Mouse (Mus musculus) kidney, adult 11 months (tissue): ENCODE measurements at regions not wholly inside any gene's neighbourhood (a gene's known extent, or its start where the extent isn't known, plus 50 kb on each side); places are given as distances from the start of the nearest gene placed in this dataset.
"Not testable (repeated sequence)": the region's sequence is repeated elsewhere in the genome, so short reads cannot be mapped to it uniquely, and the experiment has no call there.

Experiments
- DNase-seq: peaks from one replicate; pipeline ENCODE4 v3.0.0; 2022

DNA sequence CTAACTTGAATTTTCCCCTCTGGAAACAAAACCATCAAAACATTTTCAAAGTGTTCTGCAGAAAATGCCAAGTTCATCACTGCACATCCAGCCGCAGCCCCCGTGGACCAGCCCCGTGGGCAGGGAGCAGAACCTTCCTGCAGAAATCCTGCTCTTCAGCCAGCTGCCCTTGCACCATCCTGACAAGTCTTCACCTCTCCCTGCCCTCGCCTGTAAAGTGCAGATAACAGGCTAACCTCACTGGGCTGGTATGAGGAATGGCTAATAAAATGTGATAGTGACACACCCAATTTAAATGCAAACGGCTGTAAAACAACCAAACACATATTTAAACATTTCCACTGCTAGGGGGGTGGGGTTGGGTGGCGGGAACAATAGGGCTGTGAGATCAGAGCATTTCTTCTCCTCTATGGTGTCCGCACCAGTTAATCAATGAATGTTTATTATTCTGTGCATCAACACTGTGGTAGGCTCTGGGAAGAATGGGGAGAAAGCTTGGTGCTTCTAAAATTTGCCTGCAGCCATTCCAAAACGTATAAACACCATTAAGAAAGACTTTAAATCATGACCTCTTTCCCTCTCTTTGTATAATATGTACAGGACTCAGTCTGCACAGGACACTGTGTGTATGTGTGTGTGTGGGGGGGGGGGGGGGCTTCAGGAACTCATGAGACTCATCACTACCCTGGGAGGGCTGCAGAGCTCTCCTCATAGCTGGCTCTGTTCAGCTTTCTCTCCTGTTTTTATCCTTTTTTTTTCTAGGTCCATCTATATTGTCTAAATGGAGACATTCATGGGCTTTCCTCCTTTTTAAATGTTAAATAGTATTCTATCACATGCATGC, 215.1 kb upstream of the Klf3 start:
- no peak for DNase-seq

DNA sequence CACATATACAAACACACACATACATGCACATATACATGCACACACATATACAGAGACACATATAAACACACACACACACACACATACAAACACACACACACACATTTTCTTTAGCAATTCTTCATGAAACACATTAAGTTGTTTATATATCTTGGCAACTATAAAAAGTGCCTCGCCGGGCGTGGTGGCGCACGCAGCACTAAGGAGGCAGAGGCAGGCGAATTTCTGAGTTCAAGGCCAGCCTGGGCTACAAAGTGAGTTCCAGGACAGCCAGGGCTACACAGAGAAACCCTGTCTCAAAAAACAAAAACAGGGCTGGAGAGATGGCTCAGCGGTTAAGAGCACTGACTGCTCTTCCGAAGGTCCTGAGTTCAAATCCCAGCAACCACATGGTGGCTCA, 214.4 kb upstream of the Klf3 start:
- not testable (repeated sequence) for DNase-seq

DNA sequence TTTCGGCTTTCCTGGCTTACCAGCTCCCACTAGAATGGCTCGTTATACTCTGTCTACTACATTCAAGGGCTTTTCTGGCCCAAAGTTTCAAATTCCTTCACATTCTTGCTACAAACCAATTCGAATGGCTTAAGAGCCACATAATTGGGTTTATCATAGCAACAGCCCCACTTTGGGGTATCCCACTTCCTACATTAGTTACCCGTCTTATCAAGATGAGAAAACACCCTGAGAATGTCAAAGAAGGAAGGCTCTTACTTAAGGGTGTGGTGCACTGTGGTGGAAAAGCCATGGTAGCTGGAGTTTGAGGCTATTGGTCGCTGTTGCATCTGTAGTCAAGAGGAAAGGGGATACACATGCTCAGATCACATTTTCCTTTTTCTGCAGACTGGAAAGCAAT, 213.2 kb upstream of the Klf3 start:
- no peak for DNase-seq

DNA sequence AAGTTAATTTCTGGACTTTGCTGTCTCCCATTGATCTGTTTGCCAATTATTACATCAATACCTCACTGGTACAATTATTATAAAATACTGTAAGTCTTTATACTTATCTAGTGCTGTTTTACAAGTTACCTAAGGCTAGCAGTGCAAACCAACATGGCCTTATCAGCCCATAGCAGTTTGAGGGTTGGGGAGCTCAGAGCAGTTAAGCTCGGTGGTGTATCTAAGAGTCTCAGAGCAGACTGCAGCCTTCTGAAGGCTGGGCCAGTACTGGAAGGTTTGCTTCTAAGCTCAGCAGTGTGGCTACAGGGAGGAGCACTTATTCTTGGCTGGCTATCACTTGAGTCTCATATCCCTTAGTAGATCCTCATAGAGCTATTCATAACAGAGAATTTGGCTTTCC, 212.4 kb upstream of the Klf3 start:
- no peak for DNase-seq

DNA sequence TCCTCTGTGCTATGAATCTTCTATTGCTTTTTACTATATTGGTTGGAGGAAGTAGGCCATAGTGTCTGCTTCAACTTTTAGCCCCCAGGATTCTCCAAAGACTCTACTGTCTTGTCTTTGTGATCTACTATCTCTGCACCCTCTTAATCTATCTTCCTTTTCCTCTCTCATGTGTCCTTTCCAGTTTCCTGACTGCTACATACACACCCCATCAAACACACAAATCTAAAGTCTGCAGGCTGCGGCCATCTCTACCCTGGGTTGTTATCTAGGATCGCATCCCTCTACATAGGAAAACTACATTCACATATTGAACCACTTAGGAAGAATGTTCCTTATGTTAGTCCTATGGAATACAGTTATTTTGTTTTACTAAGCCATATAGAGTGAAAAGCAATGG, 211.4 kb upstream of the Klf3 start:
- no peak for DNase-seq

DNA sequence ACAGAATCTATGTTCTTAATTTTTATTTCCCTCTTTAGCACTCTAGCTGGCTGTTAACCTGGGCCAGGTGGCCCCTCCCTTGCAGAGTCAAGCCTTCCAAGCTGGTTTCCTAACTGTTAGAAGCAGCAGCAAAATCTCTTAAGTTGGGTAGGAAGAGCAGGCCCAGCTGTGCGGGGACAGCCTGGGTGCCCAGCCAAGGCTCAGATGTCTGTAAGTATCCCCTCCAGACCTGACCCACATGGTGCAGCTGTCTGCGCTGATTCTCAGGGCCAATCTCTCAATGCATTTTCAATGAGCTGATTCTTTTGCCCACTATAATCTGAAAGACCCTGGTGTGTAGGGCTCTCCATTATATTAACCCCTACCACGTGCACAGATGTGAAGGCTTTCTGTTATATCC, 208.0 kb upstream of the Klf3 start:
- no peak for DNase-seq

DNA sequence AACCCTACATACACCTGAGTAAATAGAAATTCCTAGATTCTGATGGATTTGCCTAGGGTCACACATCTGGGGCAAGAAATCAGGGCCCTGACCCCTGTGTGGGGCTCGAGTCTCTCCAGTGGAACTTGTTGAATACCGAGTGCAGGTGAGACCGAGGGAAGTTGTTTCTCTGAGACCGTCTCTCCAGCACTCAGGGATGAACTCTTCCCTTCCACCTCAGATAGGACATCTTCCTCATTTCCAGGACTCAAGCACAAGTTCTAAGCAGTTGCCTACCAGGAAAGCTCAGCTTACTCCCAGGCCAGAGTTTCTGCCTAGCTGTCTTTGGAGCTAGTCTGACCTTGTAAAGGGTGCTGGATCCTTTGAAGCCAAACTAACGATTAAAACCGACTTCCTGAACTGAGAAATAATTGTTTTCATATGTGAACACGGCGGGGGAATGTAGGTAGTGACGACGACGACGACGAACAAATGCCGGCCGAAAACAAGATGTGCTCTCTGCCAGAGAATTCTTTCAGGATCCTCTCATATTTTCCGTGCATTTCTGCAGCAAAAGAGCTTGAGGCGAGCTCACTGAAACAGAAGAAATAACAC, 207.3 kb upstream of the Klf3 start:
- no peak for DNase-seq

DNA sequence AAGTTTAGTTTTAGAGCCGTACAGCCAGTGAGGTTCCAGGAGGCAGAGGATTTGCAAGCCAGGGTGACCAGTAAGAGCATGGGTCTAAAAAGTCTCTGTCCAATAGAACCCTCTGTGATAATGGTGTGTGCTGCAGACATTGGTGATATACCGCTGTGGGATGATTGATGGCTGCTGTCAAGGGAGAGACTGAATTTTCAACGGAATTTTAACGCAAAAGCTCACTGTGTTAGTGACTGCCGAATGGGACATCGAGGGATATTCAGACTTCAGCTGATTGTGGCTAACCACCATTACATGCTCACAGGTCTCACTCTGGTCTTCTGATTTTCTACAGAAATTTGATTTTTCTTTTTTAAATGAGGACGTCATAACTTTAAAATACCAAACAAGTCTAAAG, 206.2 kb upstream of the Klf3 start:
- no peak for DNase-seq

DNA sequence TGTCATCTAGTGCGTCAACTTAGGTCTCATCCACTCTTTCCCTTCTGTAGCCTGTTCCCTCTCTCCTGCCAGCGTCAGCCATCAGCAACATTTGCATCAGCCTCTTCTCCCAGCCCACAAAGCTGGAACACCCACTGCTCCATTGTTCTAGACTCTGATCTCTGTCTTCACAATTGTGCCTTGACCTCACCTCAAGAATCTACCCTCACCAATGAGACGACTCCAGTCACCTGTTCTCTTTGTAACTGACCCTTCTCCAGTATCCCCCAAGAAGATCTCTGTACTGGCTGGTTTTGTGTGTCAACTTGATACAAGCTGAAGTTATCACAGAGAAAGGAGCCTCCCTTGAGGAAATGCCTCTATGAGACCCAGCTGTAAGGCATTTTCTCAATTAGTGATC, 205.7 kb upstream of the Klf3 start:
- no peak for DNase-seq

DNA sequence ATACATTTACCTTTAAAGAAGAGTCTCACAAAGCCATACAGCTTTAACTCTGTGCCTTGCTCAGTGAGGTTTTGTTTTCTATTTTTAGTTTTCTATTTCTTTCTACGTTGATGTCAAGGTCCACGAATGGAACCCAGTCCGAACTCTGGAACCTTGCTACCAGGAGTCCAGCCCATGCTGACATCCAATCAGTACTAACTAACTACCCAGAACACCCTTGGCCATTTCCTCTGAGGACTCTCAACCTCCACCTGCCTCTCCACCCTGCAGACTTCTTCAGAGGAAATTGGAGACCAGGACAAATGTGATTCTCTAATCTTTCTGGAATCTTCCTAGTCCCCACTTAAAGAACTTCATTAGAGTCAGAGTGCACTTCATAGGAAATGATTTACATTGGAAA, 204.6 kb upstream of the Klf3 start:
- peak; percentile 78 for DNase-seq

DNA sequence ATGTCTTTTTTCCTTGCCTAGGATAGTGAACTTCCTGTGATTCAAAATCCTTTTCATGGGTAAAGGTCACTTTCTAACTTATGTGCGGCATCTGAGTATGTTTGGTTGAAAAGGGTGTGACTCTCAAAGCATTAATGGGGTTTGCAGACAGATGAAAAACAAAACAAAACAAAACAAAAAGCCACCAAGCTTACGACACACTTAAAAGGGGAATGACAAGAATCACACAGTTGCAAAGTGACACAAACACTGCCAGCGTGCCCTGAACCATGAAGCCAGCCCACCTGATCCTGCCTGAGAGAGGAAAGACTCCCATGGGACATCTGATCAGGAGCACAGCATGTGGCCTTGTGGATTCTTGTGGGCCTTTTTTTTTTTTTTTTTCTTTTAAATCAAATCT, 204.2 kb upstream of the Klf3 start:
- DNase-seq = peak; percentile 21

DNA sequence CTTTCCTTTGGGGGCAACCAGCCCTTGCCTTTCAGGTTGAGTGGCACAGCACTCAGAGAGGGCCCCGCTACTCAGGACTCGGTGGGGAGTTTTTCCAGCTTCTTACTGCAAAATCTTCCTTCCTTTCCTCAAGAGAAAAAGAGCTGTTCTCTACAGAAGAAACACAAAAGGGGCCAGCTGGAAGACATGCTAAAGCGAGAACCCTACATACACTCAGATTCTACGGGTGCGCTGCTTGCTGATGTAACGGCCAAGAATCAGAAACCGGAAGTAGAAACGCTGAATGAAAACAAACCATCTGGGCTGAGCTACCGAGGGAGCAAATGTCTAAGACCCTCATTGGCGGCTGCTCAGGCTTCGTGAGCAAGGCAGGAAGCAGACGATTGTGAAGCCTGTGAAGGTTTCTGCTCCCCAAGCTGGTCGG, 203.3 kb upstream of the Klf3 start:
- DNase-seq = peak; percentile 24

DNA sequence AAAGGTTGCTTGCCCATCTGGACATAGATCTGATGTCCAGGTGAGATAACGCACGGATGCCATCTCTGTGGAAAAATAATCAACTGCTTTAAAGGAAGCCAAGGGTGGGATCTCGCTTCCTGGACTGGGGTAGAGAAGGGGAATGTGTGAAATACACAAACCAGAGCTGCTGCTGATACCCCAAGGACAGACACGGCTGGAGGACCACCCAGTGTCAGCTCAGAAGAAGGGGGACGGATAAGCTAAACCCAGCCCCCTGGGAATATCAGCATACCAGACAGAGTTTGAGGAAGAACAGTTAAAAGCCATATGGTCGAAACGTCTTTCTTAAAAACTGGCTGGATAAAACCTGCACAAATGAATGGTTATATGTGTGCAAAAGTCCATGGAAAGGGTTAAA, 202.8 kb upstream of the Klf3 start:
- DNase-seq = no peak

DNA sequence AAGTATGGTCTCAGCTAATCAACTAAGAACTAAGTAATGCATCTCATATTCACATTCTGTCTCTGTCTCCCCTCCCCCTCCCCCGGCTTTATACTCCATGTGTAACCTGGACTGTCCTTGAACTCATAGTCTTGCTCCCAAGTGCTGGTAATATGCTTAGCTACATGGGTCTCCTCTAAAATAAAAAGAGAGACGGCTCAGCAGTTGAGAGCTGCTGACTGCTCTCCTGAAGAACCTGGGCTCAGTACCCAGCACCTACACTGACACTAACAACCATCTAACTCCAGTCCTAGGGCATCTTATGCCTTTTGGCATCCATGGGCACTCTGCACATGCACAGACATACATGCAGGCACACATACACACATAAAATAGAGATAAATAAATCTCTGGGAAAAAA, 202.4 kb upstream of the Klf3 start:
- DNase-seq = no peak

DNA sequence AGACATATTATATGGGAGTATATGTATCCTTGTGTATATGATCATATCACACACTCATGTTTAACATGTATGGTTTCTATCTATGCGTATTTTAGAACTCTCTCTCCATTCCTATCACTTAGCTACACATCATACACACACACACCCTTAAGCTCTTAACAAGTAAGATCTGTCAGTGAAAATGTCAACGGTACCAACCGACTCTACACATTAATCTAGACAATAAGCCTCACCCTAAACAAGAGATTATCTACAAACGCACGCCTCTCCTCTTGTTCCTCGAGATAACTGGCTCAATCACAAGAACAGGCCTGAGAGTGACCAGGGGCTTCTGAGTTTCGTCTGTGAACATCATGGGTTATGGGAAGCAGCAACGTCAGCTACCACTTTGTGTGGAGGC, 201.9 kb upstream of the Klf3 start:
- no peak for DNase-seq

DNA sequence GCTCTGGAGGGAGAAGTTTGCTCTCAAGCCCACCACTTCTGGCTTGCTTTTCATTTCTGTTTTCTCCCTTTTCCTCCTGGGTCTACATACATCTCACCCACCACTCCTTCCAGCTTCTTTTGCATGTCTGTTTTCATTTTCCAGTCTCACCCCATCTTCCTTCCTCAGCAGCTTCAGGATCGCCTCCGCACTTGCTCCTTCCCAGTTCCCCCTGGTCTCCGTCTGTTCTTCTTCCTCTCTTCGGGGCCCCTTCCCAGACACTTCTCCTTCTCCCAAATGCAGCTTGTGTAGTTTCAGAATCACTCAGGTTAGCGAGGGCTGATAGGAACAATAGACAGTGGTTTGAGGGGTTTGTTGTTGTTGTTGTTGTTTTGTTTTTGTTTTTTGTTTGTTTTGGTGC, 201.4 kb upstream of the Klf3 start:
- no peak for DNase-seq

DNA sequence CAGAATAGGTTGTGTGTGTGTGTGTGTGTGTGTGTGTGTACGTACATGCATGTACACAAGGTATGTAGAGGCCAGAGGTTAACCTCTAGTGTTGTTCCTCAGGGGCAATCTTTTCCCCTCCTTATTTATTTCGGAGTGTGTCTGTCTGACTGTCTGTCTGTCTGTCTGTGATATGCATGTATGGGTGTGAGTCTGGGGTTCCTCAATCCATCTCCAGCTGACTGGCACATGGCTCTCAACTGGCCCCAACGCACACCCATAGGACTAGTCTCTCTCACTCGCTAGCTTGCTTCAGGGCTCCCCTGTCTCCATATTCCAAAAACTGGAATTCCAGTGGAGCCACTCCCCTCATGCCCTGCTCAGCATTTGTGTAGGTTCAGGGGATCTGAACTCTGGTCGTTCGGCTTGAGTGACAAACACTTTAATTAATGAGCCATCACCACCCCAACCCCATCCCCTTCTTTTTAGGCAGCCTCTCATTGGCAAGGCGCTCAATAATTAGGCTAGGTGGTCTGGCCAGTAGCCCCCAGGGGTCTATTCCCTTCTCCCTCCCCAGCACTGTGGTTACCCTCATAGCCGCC, 200.7 kb upstream of the Klf3 start:
- peak; percentile 64 for DNase-seq

DNA sequence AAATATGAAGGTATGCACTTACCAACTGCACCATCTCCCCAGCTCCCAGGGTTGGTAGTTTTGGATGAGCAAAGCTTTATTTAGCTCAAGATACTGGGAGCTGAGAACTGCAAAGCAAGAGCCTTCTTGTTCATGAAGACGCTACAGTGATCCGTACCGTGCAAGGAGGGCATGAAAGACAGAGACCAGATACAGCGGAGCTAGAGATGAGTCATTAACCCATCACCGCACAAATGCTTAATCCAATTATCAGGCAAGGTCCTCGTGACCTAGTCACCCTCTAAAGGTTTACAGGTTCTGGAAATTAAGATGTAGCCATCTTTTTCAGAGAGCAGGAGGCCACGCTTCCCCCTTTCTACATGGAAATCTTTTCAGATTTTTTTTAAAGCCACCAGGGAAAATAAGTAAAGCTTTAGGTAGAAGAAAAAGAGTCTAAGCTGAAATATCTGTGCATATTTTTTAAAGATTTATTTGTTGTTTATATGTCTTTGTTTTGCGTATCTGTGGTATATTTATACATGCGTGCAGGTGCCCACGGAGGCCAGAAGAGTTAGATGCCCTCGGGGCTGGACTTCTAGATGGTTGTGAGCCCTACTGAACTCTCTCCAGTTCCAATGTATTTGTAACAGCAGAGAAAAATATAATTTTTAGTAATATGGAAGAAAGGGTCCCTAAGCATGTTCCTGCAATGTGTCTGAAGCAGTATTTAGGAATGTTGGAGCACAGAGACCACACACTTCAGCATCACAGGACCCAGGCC, 200.0 kb upstream of the Klf3 start:
- DNase-seq = peak; percentile 66

DNA sequence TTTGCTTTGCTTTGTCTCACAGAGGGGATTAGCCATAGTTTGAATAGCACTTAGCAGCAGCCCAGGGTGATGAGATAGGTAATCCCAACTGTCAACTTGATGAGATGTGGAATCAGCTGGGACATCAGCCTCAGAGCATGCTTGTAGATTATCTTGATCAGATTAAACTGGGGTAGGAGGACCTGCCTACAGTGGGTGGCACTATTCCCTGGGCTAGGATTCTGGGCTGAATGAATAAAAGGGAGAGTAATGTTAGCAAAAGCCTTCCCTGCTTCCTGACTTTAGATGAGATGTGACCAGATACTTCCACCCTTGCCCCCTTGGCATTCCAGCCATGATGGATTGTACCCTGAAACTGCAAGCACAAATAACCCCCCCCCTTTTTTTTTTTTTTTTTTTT, 198.0 kb upstream of the Klf3 start:
- DNase-seq = no peak

DNA sequence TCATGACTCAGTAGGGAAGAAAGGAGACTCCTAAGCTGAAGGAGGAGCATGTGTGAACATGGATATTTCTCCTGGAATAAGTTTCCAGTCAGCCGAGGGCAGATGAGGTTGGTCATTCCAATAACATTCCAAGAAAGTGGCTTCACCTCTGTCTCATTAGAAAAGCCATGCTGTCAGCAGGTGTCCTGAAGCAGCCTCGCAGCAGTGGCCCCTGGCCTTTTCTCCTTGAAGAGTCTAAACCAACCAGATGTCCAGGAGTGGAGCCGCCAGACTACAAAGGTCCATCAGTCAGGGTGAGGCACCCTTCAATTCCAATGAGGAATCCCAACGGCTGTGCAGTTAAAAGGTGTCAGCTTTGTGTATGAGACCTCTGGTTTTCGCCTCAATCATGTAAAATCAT, 197.2 kb upstream of the Klf3 start:
- DNase-seq = peak; percentile 77

DNA sequence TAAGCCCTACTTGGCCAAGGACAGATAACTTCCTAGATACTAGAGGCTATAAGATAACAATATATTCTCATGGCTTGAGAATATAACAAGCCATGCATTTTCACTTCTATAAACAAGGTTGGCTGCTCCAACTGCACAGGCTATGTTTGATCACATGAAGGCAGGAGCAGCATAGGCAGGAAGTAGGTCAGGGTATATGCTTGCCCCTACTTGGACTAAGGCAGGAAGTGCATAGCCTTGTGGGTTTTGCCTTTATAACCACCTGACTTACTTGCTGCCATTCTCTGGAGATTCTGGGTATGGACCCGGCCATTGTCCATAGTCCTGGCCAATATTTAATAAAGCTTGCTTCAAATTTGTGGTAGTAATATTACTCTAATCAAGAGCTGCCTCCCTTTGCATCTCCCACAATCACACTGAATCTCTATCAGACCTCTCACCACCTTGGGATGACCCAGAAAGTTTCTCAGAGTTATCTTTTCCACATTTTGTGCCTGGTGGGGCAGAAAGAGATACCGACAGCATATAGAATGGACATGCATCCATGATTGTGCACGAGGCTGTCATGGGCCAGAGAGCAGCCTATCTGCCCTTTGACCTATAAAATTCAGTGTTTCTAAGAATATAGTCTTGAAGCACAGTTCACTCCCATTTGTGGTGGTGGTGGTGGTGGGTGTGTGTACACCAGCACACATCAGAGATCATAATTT, 193.7 kb upstream of the Klf3 start:
- DNase-seq = no peak

DNA sequence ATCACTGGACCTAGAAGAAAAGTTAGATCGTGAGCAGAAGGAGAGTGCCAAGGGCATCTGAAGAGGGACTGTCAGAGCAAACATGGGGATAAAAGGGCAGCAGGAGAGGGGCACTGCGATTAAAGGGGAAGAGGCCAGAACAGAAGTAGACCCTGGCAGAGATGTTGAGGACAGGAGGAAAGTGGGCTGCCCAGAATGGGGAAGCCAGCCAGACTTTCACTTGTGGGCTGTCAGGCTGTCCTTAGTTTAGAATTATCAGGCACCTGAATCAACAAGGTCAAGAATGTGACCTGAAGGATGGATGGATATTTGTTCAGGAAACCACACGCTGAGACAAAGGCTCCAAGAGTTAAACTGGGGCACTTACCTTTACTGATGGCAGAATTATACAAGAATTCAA, 193.0 kb upstream of the Klf3 start:
- no peak for DNase-seq
